Mouse (Mus musculus) heart, embryonic 13.5 days (tissue): ENCODE measurements around the gene Foxo6. TPM values are rescaled to one million over a fixed set of nuclear protein-coding genes. Genes with fewer than 3 reads are reported as not detected.

ENCODE experiments used
- ATAC-seq: fragments of 200-750 bp; cut with Nextera tagmentation; 2 replicates; pipeline ENCODE4 v1.8.0; 2017; ENCODE audit warnings: moderate TSS enrichment; ENCODE audit not compliant: insufficient number of reproducible peaks, low FRiP score, low TSS enrichment; ENCODE audit errors: extremely low read depth
- H3K27ac ChIP-seq: fragments of 300-500 bp; sonication (generic); replicated peaks from 2 replicates; pipeline ENCODE4 v1.5.1; 2015; ENCODE audit warnings: moderate library complexity, mild to moderate bottlenecking, inconsistent platforms
- H3K27me3 ChIP-seq: fragments of 300-500 bp; sonication (generic); replicated peaks from 2 replicates; pipeline ENCODE4 v1.6.1; 2015; ENCODE audit warnings: mild to moderate bottlenecking, inconsistent platforms
- H3K36me3 ChIP-seq: fragments of 300-500 bp; sonication (generic); 2 replicates; pipeline ENCODE4 v1.6.1; 2015; ENCODE audit warnings: mild to moderate bottlenecking, inconsistent platforms
- H3K4me1 ChIP-seq: fragments of 300-500 bp; sonication (generic); 2 replicates; pipeline ENCODE4 v1.6.1; 2015; ENCODE audit warnings: inconsistent platforms
- H3K4me2 ChIP-seq: fragments of 300-500 bp; sonication (generic); 2 replicates; pipeline ENCODE4 v1.6.1; 2015; ENCODE audit warnings: inconsistent platforms, mild to moderate bottlenecking, moderate library complexity
- H3K4me3 ChIP-seq: fragments of 300-500 bp; sonication (generic); 2 replicates; pipeline ENCODE4 v1.5.1; 2015; ENCODE audit warnings: moderate library complexity, mild to moderate bottlenecking, inconsistent platforms
- H3K9ac ChIP-seq: fragments of 300-500 bp; sonication (generic); 2 replicates; pipeline ENCODE4 v1.6.1; 2015; ENCODE audit warnings: inconsistent platforms, mild to moderate bottlenecking, moderate library complexity
- H3K9me3 ChIP-seq: fragments of 300-500 bp; sonication (generic); 2 replicates; pipeline ENCODE4 v1.6.1; 2016; ENCODE audit warnings: inconsistent platforms
- WGBS: fragments of 180-500 bp; shearing (Covaris S2); methylation state at CpG from one replicate; pipeline ENCODE4 v1.1.7; 2015; ENCODE audit warnings: mixed read lengths; 5-methylcytosine and 5-hydroxymethylcytosine counted together
- polyA plus RNA-seq: library from polyadenylated mRNA; unstranded; fragments of >200 nt; fragmentation: Nextera tagmentation; extraction: Ambion mirVana; gene quantifications from 2 replicates; pipeline ENCODE4 v1.2.1, GENCODE M21; 2015

Gene Foxo6
- polyA plus RNA-seq, 1 experiment from 2014 or later, result not detected

GRCm38 (mm10) chr4:120225135-120225780 lies 61.9 kb downstream of the Foxo6 start:
- H3K27ac ChIP-seq, result no peak overlapping the region
- H3K4me1 ChIP-seq, result peaks cover 18% of the 10 kb centered on the region
- H3K9me3 ChIP-seq, result no peaks in the 10 kb centered on the region
- 50% methylated on average over 6 of the region's 6 CpGs for WGBS
- H3K4me2 ChIP-seq, result no peak overlapping the region
- peaks cover 27% of the 10 kb centered on the region for H3K27me3 ChIP-seq
- no peak overlapping the region for H3K9ac ChIP-seq
- no peak overlapping the region for H3K4me3 ChIP-seq
- ATAC-seq, result no peak
- no peaks in the 10 kb centered on the region for H3K36me3 ChIP-seq

GRCm38 (mm10) chr4:120223805-120224204 lies 63.3 kb downstream of the Foxo6 start:
- Histone ChIP-seq H3K4me1 (peaks cover 18% of the 10 kb centered on the region), H3K4me2 (no peak overlapping the region), H3K27ac (no peak overlapping the region), H3K36me3 (no peaks in the 10 kb centered on the region), H3K27me3 (peaks cover 21% of the 10 kb centered on the region), H3K9ac (no peak overlapping the region), H3K9me3 (no peaks in the 10 kb centered on the region), H3K4me3 (no peak overlapping the region)
- 82% methylated on average over 6 of the region's 6 CpGs for WGBS
- ATAC-seq, result no peak

GRCm38 (mm10) chr4:120223108-120223745 lies 63.9 kb downstream of the Foxo6 start:
- Histone ChIP-seq H3K4me2 (no peak overlapping the region), H3K4me1 (peaks cover 18% of the 10 kb centered on the region), H3K27ac (no peak overlapping the region), H3K9me3 (no peaks in the 10 kb centered on the region), H3K27me3 (peaks cover 19% of the 10 kb centered on the region), H3K36me3 (no peaks in the 10 kb centered on the region), H3K4me3 (no peak overlapping the region), H3K9ac (no peak overlapping the region)
- WGBS, result 63% methylated on average over 7 of the region's 7 CpGs
- no peak for ATAC-seq

- no peaks in the 10 kb centered on the region for H3K36me3 ChIP-seq
- H3K9me3 ChIP-seq, result no peaks in the 10 kb centered on the region
- H3K27ac ChIP-seq, result no peak overlapping the region
- H3K9ac ChIP-seq, result no peak overlapping the region
- H3K27me3 ChIP-seq, result peaks cover 19% of the 10 kb centered on the region
- WGBS, result 23% methylated on average over 6 of the region's 6 CpGs
- no peak for ATAC-seq
- peaks cover 18% of the 10 kb centered on the region for H3K4me1 ChIP-seq
- H3K4me2 ChIP-seq, result no peak overlapping the region
- no peak overlapping the region for H3K4me3 ChIP-seq
Measured at GRCm38 (mm10) chr4:120221708-120222107, 65.4 kb downstream of the Foxo6 start.

- H3K36me3 ChIP-seq, result no peaks in the 10 kb centered on the region
- H3K27me3 ChIP-seq, result peaks cover 19% of the 10 kb centered on the region
- H3K4me3 ChIP-seq, result no peak overlapping the region
- no peak overlapping the region for H3K4me2 ChIP-seq
- H3K4me1 ChIP-seq, result peaks cover 18% of the 10 kb centered on the region
- H3K9me3 ChIP-seq, result no peaks in the 10 kb centered on the region
- 64% methylated on average over 9 of the region's 9 CpGs for WGBS
- no peak for ATAC-seq
- H3K27ac ChIP-seq, result no peak overlapping the region
- no peak overlapping the region for H3K9ac ChIP-seq
Measured at GRCm38 (mm10) chr4:120218878-120219277, 68.3 kb downstream of the Foxo6 start.

Other genes starting within 250 kb of the Foxo6 start
- not detected in 2 replicates for gene AL607142.1, start 222.4 kb downstream of the Foxo6 start, polyA plus RNA-seq
- 0.62 and 0.96 TPM in 2 replicates for gene Edn2, start 126.1 kb downstream of the Foxo6 start, polyA plus RNA-seq
- 67.8 and 70.0 TPM in 2 replicates for gene Scmh1, start 117.9 kb upstream of the Foxo6 start, polyA plus RNA-seq
- 0.11 TPM in 1 of 2 replicates, not detected in the other for gene Slfnl1, start 244.9 kb upstream of the Foxo6 start, polyA plus RNA-seq